Mouse (Mus musculus) hematopoietic multipotent progenitor cell, adult 10-12 weeks (in vitro differentiated cells): ENCODE measurements around the gene Kcnk16. TPM values are rescaled to one million over a fixed set of nuclear protein-coding genes. Genes with fewer than 3 reads are reported as not detected.

Experiments used
- polyA plus RNA-seq: library from polyadenylated mRNA; stranded (reverse); fragments of >175 nt; gene quantifications from 2 replicates; pipeline ENCODE4 v1.2.3, GENCODE M21; 2012; ENCODE audit warnings: low replicate concordance

Kcnk16 gene
- polyA plus RNA-seq = not detected in 2 replicates

GRCm38 (mm10) chr14:20269082-20269809, at the start of gene Kcnk16:
Kcnk16 (minus strand) TSS chr14:20269199.

DNA sequence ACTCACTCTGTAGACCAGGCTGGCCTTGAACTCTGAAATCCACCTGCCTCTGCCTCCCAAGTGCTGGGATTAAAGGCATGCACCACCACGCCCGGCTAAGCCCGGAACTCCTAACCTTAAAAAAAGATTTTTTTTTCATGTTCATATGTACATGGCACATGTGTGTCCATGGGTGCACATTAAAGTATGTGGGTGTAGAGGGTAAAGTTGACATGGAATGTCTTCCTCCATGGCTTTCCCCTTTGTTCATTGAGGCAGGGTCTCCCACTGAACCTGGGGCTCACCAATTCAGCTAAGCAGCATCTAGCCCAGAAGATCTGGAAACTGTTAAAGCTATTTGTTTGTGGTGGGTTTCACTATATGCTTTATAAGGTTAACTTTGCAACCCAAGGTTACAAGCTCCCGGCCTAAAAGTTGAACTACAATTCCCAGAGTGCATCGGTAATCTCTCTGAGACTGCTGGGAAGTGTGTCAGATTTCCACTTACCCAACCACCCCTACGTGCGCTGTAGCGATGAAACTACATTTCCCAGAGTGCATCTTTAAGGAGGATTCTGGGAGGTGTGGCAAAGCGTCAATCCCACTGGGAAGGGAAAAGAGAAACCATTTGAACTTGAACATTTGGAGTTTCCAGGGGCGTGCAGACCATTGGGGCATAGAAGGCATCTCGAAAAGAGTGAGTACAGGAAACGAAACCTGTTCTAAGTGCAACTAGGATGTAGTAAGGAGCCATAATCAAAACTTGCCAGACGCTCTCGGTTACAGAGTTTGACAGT, 25.3 kb upstream of the Kcnk16 start, which contains the start of gene Nudt13:
Gene Nudt13 (plus strand): TSS at position 581 of the 776 bp plus-strand sequence.

Other genes starting within 250 kb of the Kcnk16 start
- gene Saysd1, start 130.7 kb downstream of the Kcnk16 start, polyA plus RNA-seq = 15.4 and 22.9 TPM in 2 replicates
- gene Kcnk5, start 87.4 kb downstream of the Kcnk16 start, polyA plus RNA-seq = 14.3 and 15.7 TPM in 2 replicates
- 2.2 and 2.7 TPM in 2 replicates for gene Nudt13, start 25.5 kb upstream of the Kcnk16 start, polyA plus RNA-seq
- gene Ecd, start 78.9 kb upstream of the Kcnk16 start, polyA plus RNA-seq = 25.6 and 34.2 TPM in 2 replicates
- 12.7 and 26.1 TPM in 2 replicates for gene Fam149b, start 79.0 kb upstream of the Kcnk16 start, polyA plus RNA-seq
- gene Dnajc9, start 119.7 kb upstream of the Kcnk16 start, polyA plus RNA-seq = 63.1 and 147 TPM in 2 replicates
- gene Mrps16, start 124.4 kb upstream of the Kcnk16 start, polyA plus RNA-seq = 19.3 and 19.6 TPM in 2 replicates
- 0.03 TPM in 1 of 2 replicates, not detected in the other for gene Cfap70, start 183.0 kb upstream of the Kcnk16 start, polyA plus RNA-seq
- gene Anxa7, start 210.9 kb upstream of the Kcnk16 start, polyA plus RNA-seq = 34.5 and 54.9 TPM in 2 replicates
- gene Mss51, start 227.7 kb upstream of the Kcnk16 start, polyA plus RNA-seq = 0.08 and 0.30 TPM in 2 replicates